Comparison of ENCODE assay signal across 11 mouse cellular contexts in the genomic region with DNA sequence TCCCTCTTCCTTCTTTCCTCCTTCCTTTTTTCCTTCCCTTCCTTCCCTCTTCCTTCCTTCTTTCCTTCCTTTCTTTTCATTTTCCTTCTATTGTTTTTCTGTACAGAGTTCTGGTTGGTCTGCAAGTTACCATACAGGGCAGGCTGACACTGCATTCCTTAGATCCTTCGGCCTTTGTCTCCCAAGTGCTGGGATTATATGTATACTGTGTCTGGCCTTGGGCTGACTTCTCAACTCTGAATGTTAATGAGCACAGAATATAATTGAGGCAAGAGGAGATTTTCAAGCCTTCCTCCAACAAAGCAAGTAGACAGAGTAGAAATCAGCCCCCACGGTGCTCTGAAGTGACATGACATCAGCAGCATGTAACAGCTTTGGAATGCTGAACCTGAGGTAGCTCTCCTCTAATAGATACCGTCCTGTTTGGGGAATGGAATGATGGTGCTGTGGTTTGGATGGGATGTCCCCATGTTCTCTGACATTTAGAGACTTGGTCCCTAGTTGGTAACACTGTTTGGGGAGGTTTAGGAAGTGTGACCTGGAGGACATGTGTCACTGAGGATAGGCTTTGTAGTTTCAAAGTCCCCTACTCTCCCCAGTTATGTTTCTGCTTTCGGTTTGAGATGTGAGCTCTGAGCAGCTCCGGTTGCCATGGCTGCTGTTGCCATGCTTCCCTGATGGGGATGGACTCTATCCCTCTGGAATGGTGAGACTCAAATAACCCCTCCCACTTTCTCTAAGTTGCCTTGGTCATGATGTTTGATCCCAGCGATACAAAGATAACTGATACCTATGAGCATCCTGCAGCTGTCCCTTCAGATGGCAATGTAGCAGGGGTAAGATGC.
A peak's percentile ranks its signal among the peaks of the same experiment; 100 is the strongest.
DNase-seq lines count a peak whose midpoint lies in the region; ATAC-seq and TF ChIP-seq lines count a peak whose summit lies in the region.
"Had no signal": no experiment of that assay in that cellular context is flagged by ENCODE, and none has a peak within 500 bp of the region (broad histone marks: within the 10 kb centered on the region; RNA-seq: fewer than 3 reads in every experiment).

No protein-coding gene starts in this region.

- no peak overlapping the region for H3K4me3 ChIP-seq in midbrain, embryonic 14.5 days (replicated peaks; ENCODE audit: low read depth, low read length)
- no peak overlapping the region for H3K4me3 ChIP-seq in gastrocnemius, adult 2 months
- H3K4me3 ChIP-seq: left cerebral cortex, adult 2 months had no signal

- no peaks in the 10 kb centered on the region for H3K9me3 ChIP-seq in midbrain, embryonic 14.5 days (ENCODE audit: control insufficient read depth, low read length)

- no peak for TF ChIP-seq CTCF in brain, embryonic 14.5 days (IDR thresholded peaks at IDR 0.05; ENCODE audit: borderline replicate concordance, extremely low read depth, insufficient read depth, insufficient read length)
- TF ChIP-seq CTCF in gastrocnemius, adult 2 months (IDR thresholded peaks at IDR 0.05) = no peak

- no peaks in the 10 kb centered on the region for H3K36me3 ChIP-seq in midbrain, embryonic 14.5 days (ENCODE audit: control insufficient read depth, insufficient read depth, low read length)

- no peaks in the 10 kb centered on the region for H3K27me3 ChIP-seq in midbrain, embryonic 14.5 days (ENCODE audit: control insufficient read depth, insufficient read depth, low read length)

- peak; percentile 55 for DNase-seq in heart, adult 11 months
- no peak for DNase-seq in heart, postnatal 36 days
- peak; percentile 14 for DNase-seq in 3T3-L1 (ENCODE audit: low read depth, low spot score)
- peak; percentile 63 for DNase-seq in brain, embryonic 14.5 days (ENCODE audit: low read depth)
- DNase-seq in midbrain, embryonic 14.5 days = peak; percentile 65
- no peak for DNase-seq in cerebellum, adult 9-10 months
- no peak for DNase-seq in gastrocnemius, adult 2 months
- DNase-seq: kidney, adult 8-10 months; lung, postnatal 36 days had no signal

- no peak overlapping the region for H3K9ac ChIP-seq in midbrain, embryonic 14.5 days (replicated peaks; ENCODE audit: low read length)

- intact Hi-C loops in heart, postnatal 36 days (cut with DNase I) = no loop called here
- intact Hi-C loops in gastrocnemius, adult 2 months (cut with DNase I) = no loop called here

- WGBS in midbrain, embryonic 14.5 days = 26% methylated on average over 6 of the region's 6 CpGs

- H3K4me1 ChIP-seq in midbrain, embryonic 14.5 days (ENCODE audit: control insufficient read depth, insufficient read depth, low read length) = peaks cover 7% of the 10 kb centered on the region

- H3K4me2 ChIP-seq in midbrain, embryonic 14.5 days (ENCODE audit: low read length) = no peak overlapping the region

- TF ChIP-seq POLR2A in brain, embryonic 14.5 days (IDR thresholded peaks at IDR 0.05; ENCODE audit: borderline replicate concordance, extremely low read depth, insufficient read depth, insufficient read length, poor library complexity, severe bottlenecking) = no peak

- ATAC-seq in midbrain, embryonic 14.5 days (ENCODE audit: low FRiP score, low TSS enrichment) = no peak; the same call in 1 of the 2 replicates
- ATAC-seq: CD4-positive, CD25-positive, alpha-beta regulatory T cell, adult 4 months had no signal

- H3K27ac ChIP-seq in midbrain, embryonic 14.5 days (replicated peaks; ENCODE audit: low read depth, low read length) = no peak overlapping the region
- no peak overlapping the region for H3K27ac ChIP-seq in gastrocnemius, adult 2 months
- H3K27ac ChIP-seq: left cerebral cortex, adult 2 months had no signal

Comparison
In these comparisons a context has a peak if more than half of its experiments do, and no peak if none do; other contexts are left out.
1. DNase-seq: peak in heart, adult 11 months (single experiment), 3T3-L1 (single experiment), brain, embryonic 14.5 days (single experiment) and midbrain, embryonic 14.5 days (single experiment); none in heart, postnatal 36 days (0 of 2), cerebellum, adult 9-10 months (single experiment) and gastrocnemius, adult 2 months (single experiment).